Mouse (Mus musculus) ovary, adult 10 weeks (tissue): Measurements from ENCODE around the gene Pdzd8. TPM values are rescaled to one million over a fixed set of nuclear protein-coding genes. Genes with fewer than 3 reads are reported as not detected.

ENCODE experiments used
- polyA plus RNA-seq: library from polyadenylated mRNA; stranded (reverse); fragments of 350-450 nt; fragmentation: Illumina TruSeq; extraction: RNeasy Lipid Tissue Mini Kit (QIAGEN cat#74804); gene quantifications from one replicate; pipeline ENCODE4 v1.2.3, GENCODE M21; 2014

The Pdzd8 gene
- polyA plus RNA-seq: 97.2 TPM

GRCm38 (mm10) chr19:59345658-59346283 lies at the start of gene Pdzd8:
Pdzd8 (minus strand) TSS chr19:59345780.

GRCm38 (mm10) chr19:59321990-59322389 lies 23.6 kb downstream of the Pdzd8 start, which contains the start of gene Rps12-ps3:
Rps12-ps3 (plus strand) TSS chr19:59322290.

GRCm38 (mm10) chr19:59260718-59261442 lies 84.7 kb downstream of the Pdzd8 start, which contains the start of gene Slc18a2:
Slc18a2 (plus strand) TSS chr19:59260896.

Other genes with a start within 250 kb of the Pdzd8 start
- not detected for gene Vax1, start 175.7 kb downstream of the Pdzd8 start, polyA plus RNA-seq
- gene Kcnk18, start 126.6 kb downstream of the Pdzd8 start, polyA plus RNA-seq: 0.17 TPM
- 234 TPM for gene Slc18a2, start 84.9 kb downstream of the Pdzd8 start, polyA plus RNA-seq
- 1.5 TPM for gene Rps12-ps3, start 23.5 kb downstream of the Pdzd8 start, polyA plus RNA-seq
- gene Emx2, start 112.6 kb upstream of the Pdzd8 start, polyA plus RNA-seq: 158 TPM